Mouse (Mus musculus): ENCODE measurements around the gene Fbxo34.
"Not testable (repeated sequence)": the region's sequence is repeated elsewhere in the genome, so short reads cannot be mapped to it uniquely, and the experiment has no call there.

Fbxo34 gene

GRCm38 (mm10) chr14:47450121-47450520 lies at the start of gene Fbxo34:
Fbxo34 (plus strand) TSS chr14:47450421.
- H3K4me3 ChIP-seq (replicated peaks; ENCODE audit: low read length); H3K36me3 ChIP-seq (ENCODE audit: insufficient read depth, low read length); H3K9me3 ChIP-seq (ENCODE audit: low read length); H3K27me3 ChIP-seq (ENCODE audit: insufficient read depth, low read length); H3K4me1 ChIP-seq (replicated peaks; ENCODE audit: low read depth, low read length): not testable (repeated sequence)

- Histone ChIP-seq H3K36me3 (ENCODE audit: insufficient read depth, low read length) (peaks cover 94% of the 10 kb centered on the region), H3K27me3 (ENCODE audit: insufficient read depth, low read length) (no peaks in the 10 kb centered on the region), H3K4me1 (replicated peaks; ENCODE audit: low read depth, low read length) (peaks cover 29% of the 10 kb centered on the region), H3K4me3 (replicated peaks; ENCODE audit: low read length) (no peak overlapping the region), H3K9me3 (ENCODE audit: low read length) (no peaks in the 10 kb centered on the region)
- TF ChIP-seq NANOG (IDR thresholded peaks at IDR 0.05; ENCODE audit: borderline replicate concordance, low read length) (no peak), CTCF (conservative IDR thresholded peaks at IDR 0.05; ENCODE audit: low read length) (no peak)
These were observed 47.5 kb upstream of the Fbxo34 start for GRCm38 (mm10) chr14:47402735-47403134.

GRCm38 (mm10) chr14:47406000-47406399 lies 44.2 kb upstream of the Fbxo34 start:
- Histone ChIP-seq H3K36me3 (ENCODE audit: insufficient read depth, low read length) (peaks cover 98% of the 10 kb centered on the region), H3K4me1 (replicated peaks; ENCODE audit: low read depth, low read length) (peaks cover 35% of the 10 kb centered on the region), H3K27me3 (ENCODE audit: insufficient read depth, low read length) (no peaks in the 10 kb centered on the region), H3K4me3 (replicated peaks; ENCODE audit: low read length) (no peak overlapping the region), H3K9me3 (ENCODE audit: low read length) (no peaks in the 10 kb centered on the region)
- TF ChIP-seq CTCF (conservative IDR thresholded peaks at IDR 0.05; ENCODE audit: low read length) (no peak), POU5F1 (IDR thresholded peaks at IDR 0.05; ENCODE audit: borderline replicate concordance, low read length) (no peak), NANOG (IDR thresholded peaks at IDR 0.05; ENCODE audit: borderline replicate concordance, low read length) (no peak)

DNA sequence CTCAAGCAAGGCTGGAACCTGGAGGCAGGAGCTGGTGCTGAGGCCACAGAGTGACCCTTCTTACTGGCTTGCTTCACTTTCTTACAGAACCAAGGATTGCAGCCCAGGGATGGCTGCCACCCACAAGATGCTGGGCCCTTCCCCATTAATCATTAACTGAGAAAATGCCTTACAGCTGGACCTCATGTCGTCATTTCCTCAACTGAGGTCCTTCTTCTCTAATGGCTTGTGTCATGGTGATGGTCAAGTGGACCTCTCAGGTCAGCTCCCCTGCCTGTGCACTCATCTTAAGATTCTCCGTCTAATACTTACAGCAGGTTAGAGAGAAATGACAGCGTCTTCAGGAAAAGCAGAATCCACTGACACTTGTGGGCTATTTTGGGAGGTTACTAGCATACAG lies 32.9 kb upstream of the Fbxo34 start:
- no peaks in the 10 kb centered on the region for H3K9me3 ChIP-seq (ENCODE audit: low read length)
- peaks cover 64% of the 10 kb centered on the region for H3K4me1 ChIP-seq (replicated peaks; ENCODE audit: low read depth, low read length)
- peaks cover 49% of the 10 kb centered on the region for H3K36me3 ChIP-seq (ENCODE audit: insufficient read depth, low read length)
- no peak for TF ChIP-seq POU5F1 (IDR thresholded peaks at IDR 0.05; ENCODE audit: borderline replicate concordance, low read length)
- no peak for TF ChIP-seq NANOG (IDR thresholded peaks at IDR 0.05; ENCODE audit: borderline replicate concordance, low read length)
- TF ChIP-seq CTCF (conservative IDR thresholded peaks at IDR 0.05; ENCODE audit: low read length), result no peak
- H3K27me3 ChIP-seq (ENCODE audit: insufficient read depth, low read length), result no peaks in the 10 kb centered on the region
- H3K4me3 ChIP-seq (replicated peaks; ENCODE audit: low read length), result peak overlapping the region; percentile 86

- H3K4me1 ChIP-seq (replicated peaks; ENCODE audit: low read depth, low read length), result peaks cover 70% of the 10 kb centered on the region
- H3K36me3 ChIP-seq (ENCODE audit: insufficient read depth, low read length), result peaks cover 42% of the 10 kb centered on the region
- peak within 1 kb of the TSS; percentile 86 for H3K4me3 ChIP-seq (replicated peaks; ENCODE audit: low read length)
- TF ChIP-seq POU5F1 (IDR thresholded peaks at IDR 0.05; ENCODE audit: borderline replicate concordance, low read length), result no peak
- TF ChIP-seq CTCF (conservative IDR thresholded peaks at IDR 0.05; ENCODE audit: low read length), result no peak
- no peak for TF ChIP-seq NANOG (IDR thresholded peaks at IDR 0.05; ENCODE audit: borderline replicate concordance, low read length)
- no peaks in the 10 kb centered on the region for H3K9me3 ChIP-seq (ENCODE audit: low read length)
- H3K27me3 ChIP-seq (ENCODE audit: insufficient read depth, low read length), result no peaks in the 10 kb centered on the region
These were observed 32.2 kb upstream of the Fbxo34 start, which contains the start of gene Dlgap5 for GRCm38 (mm10) chr14:47417775-47418665. Dlgap5 (minus strand) TSS chr14:47418407.

GRCm38 (mm10) chr14:47418666-47418991 lies 31.6 kb upstream of the Fbxo34 start:
- peaks cover 75% of the 10 kb centered on the region for H3K4me1 ChIP-seq (replicated peaks; ENCODE audit: low read depth, low read length)
- H3K4me3 ChIP-seq (replicated peaks; ENCODE audit: low read length), result peak overlapping the region; percentile 86
- peaks cover 36% of the 10 kb centered on the region for H3K36me3 ChIP-seq (ENCODE audit: insufficient read depth, low read length)
- no peaks in the 10 kb centered on the region for H3K9me3 ChIP-seq (ENCODE audit: low read length)
- no peaks in the 10 kb centered on the region for H3K27me3 ChIP-seq (ENCODE audit: insufficient read depth, low read length)
- TF ChIP-seq CTCF (conservative IDR thresholded peaks at IDR 0.05; ENCODE audit: low read length) (no peak), POU5F1 (IDR thresholded peaks at IDR 0.05; ENCODE audit: borderline replicate concordance, low read length) (no peak), NANOG (IDR thresholded peaks at IDR 0.05; ENCODE audit: borderline replicate concordance, low read length) (no peak)

DNA sequence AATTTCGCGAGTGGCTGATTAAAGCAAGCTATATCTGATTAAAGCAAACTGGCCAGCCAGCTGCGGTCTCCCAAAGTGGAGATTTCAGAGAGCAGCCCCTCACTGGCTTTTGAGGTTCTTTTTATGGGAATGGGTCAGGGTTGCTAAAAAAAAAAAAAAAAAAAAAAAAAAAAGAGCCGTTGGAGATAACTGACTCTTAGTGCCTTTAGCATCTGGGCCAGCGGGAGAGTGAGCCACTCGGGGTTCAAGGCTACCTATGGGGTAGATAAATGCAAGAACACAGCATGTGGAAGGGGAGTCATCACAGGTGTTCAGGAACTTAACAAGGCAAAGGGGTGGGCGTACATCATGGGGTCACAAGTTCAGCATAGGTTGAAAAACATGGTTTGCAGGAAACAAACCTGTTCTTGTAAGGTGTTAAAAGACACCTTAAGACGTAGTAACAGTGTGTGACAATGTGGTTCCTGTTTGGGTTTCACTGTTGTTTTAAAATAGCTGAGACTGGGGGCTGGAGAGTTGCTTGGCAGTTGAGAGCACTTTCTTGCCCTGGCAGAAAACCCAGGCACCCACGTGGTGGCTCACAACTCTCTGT lies 31.1 kb upstream of the Fbxo34 start:
- H3K27me3 ChIP-seq (ENCODE audit: insufficient read depth, low read length), result no peaks in the 10 kb centered on the region
- H3K36me3 ChIP-seq (ENCODE audit: insufficient read depth, low read length), result peaks cover 31% of the 10 kb centered on the region
- H3K4me1 ChIP-seq (replicated peaks; ENCODE audit: low read depth, low read length), result peaks cover 77% of the 10 kb centered on the region
- peak overlapping the region; percentile 86 for H3K4me3 ChIP-seq (replicated peaks; ENCODE audit: low read length)
- TF ChIP-seq POU5F1 (IDR thresholded peaks at IDR 0.05; ENCODE audit: borderline replicate concordance, low read length) (no peak), NANOG (IDR thresholded peaks at IDR 0.05; ENCODE audit: borderline replicate concordance, low read length) (no peak), CTCF (conservative IDR thresholded peaks at IDR 0.05; ENCODE audit: low read length) (no peak)
- no peaks in the 10 kb centered on the region for H3K9me3 ChIP-seq (ENCODE audit: low read length)

DNA sequence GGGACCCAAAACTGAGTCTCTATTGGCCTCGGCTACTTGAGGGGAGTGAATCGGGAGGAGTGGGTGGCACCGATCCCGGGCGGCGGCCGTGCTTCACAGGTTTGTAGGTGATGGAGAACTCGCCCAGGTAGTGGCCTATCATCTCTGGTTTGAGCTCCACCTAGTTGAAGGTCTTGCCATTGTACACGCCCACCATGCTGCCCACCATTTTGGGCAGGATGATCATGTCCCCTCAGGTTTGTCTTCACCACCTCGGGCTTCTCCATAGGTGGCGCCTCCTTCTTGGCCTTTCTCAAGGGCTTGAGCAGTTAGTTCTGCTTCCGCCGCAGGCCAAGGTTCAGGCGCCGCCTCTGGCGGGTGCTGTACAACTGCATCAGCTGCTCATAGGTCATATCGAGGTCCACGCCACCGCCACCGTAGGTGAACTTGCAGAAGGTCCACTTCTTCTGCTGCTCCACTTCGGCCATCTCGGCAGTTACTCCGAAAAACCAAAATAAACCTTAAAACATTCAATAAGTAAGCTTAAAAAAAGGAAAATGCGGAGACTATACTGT lies 30.4 kb upstream of the Fbxo34 start:
- Histone ChIP-seq H3K4me1 (replicated peaks; ENCODE audit: low read depth, low read length) (peaks cover 74% of the 10 kb centered on the region), H3K36me3 (ENCODE audit: insufficient read depth, low read length) (peaks cover 25% of the 10 kb centered on the region), H3K27me3 (ENCODE audit: insufficient read depth, low read length) (no peaks in the 10 kb centered on the region), H3K4me3 (replicated peaks; ENCODE audit: low read length) (peak overlapping the region; percentile 39), H3K9me3 (ENCODE audit: low read length) (no peaks in the 10 kb centered on the region)
- TF ChIP-seq NANOG (IDR thresholded peaks at IDR 0.05; ENCODE audit: borderline replicate concordance, low read length) (no peak), POU5F1 (IDR thresholded peaks at IDR 0.05; ENCODE audit: borderline replicate concordance, low read length) (no peak), CTCF (conservative IDR thresholded peaks at IDR 0.05; ENCODE audit: low read length) (no peak; the same call in 1 of the 2 replicates)
